Mouse (Mus musculus): Measurements from ENCODE around the gene Slc38a7. TPM values are rescaled to one million over a fixed set of nuclear protein-coding genes. Genes with fewer than 3 reads are reported as not detected.

Slc38a7 gene
- polyA plus RNA-seq, 1 experiment from 2014 or later: 39.9 TPM

- no peaks in the 10 kb centered on the region for H3K4me1 ChIP-seq (replicated peaks; ENCODE audit: control insufficient read depth, insufficient read depth, low read length)
- 92% methylated on average over 6 of the region's 6 CpGs for WGBS
These were observed 9.4 kb downstream of the Slc38a7 start for GRCm38 (mm10) chr8:95843968-95844367.

GRCm38 (mm10) chr8:95841436-95841835 lies 11.9 kb downstream of the Slc38a7 start:
- no peak overlapping the region for H3K27ac ChIP-seq (ENCODE audit: low read depth, low read length)
- no peak overlapping the region for H3K9ac ChIP-seq (ENCODE audit: low read depth, low read length)
- H3K4me3 ChIP-seq (ENCODE audit: low read depth, low read length): no peak overlapping the region
- H3K9me3 ChIP-seq (ENCODE audit: control insufficient read depth): no peaks in the 10 kb centered on the region
- no peaks in the 10 kb centered on the region for H3K27me3 ChIP-seq (replicated peaks; ENCODE audit: control insufficient read depth, insufficient read depth, low read length)
- TF ChIP-seq CTCF (IDR thresholded peaks at IDR 0.05; ENCODE audit: low read depth): no peak
- 94% methylated on average over 15 of the region's 15 CpGs for WGBS
- no peaks in the 10 kb centered on the region for H3K4me1 ChIP-seq (replicated peaks; ENCODE audit: control insufficient read depth, insufficient read depth, low read length)
- no peak overlapping the region for H3K4me2 ChIP-seq (replicated peaks; ENCODE audit: low read depth)
- no peak for ATAC-seq
- peaks cover 59% of the 10 kb centered on the region for H3K36me3 ChIP-seq (ENCODE audit: control insufficient read depth, insufficient read depth)

More at GRCm38 (mm10) chr8:95843968-95844367, 9.4 kb downstream of the Slc38a7 start:
- H3K9ac ChIP-seq (ENCODE audit: low read depth, low read length): no peak overlapping the region
- no peak for TF ChIP-seq CTCF (IDR thresholded peaks at IDR 0.05; ENCODE audit: low read depth)
- no peaks in the 10 kb centered on the region for H3K9me3 ChIP-seq (ENCODE audit: control insufficient read depth)
- H3K4me3 ChIP-seq (ENCODE audit: low read depth, low read length): no peak overlapping the region
- no peak overlapping the region for H3K27ac ChIP-seq (ENCODE audit: low read depth, low read length)
- H3K4me2 ChIP-seq (replicated peaks; ENCODE audit: low read depth): no peak overlapping the region
- H3K27me3 ChIP-seq (replicated peaks; ENCODE audit: control insufficient read depth, insufficient read depth, low read length): no peaks in the 10 kb centered on the region
- no peak for ATAC-seq
- peaks cover 70% of the 10 kb centered on the region for H3K36me3 ChIP-seq (ENCODE audit: control insufficient read depth, insufficient read depth)

GRCm38 (mm10) chr8:95839289-95839688 lies 14.1 kb downstream of the Slc38a7 start:
- ATAC-seq: no peak
- TF ChIP-seq CTCF (IDR thresholded peaks at IDR 0.05; ENCODE audit: low read depth): no peak
- Histone ChIP-seq H3K4me3 (ENCODE audit: low read depth, low read length) (no peak overlapping the region), H3K9ac (ENCODE audit: low read depth, low read length) (no peak overlapping the region), H3K36me3 (ENCODE audit: control insufficient read depth, insufficient read depth) (peaks cover 39% of the 10 kb centered on the region), H3K9me3 (ENCODE audit: control insufficient read depth) (no peaks in the 10 kb centered on the region), H3K4me1 (replicated peaks; ENCODE audit: control insufficient read depth, insufficient read depth, low read length) (no peaks in the 10 kb centered on the region), H3K27ac (ENCODE audit: low read depth, low read length) (no peak overlapping the region), H3K27me3 (replicated peaks; ENCODE audit: control insufficient read depth, insufficient read depth, low read length) (no peaks in the 10 kb centered on the region), H3K4me2 (replicated peaks; ENCODE audit: low read depth) (no peak overlapping the region)
- over 99% methylated on average over 4 of the region's 4 CpGs for WGBS

GRCm38 (mm10) chr8:95837266-95837665 lies 16.1 kb downstream of the Slc38a7 start:
- Histone ChIP-seq H3K4me2 (replicated peaks; ENCODE audit: low read depth) (no peak overlapping the region), H3K27ac (ENCODE audit: low read depth, low read length) (no peak overlapping the region), H3K9ac (ENCODE audit: low read depth, low read length) (no peak overlapping the region), H3K4me1 (replicated peaks; ENCODE audit: control insufficient read depth, insufficient read depth, low read length) (no peaks in the 10 kb centered on the region), H3K4me3 (ENCODE audit: low read depth, low read length) (no peak overlapping the region), H3K9me3 (ENCODE audit: control insufficient read depth) (no peaks in the 10 kb centered on the region), H3K36me3 (ENCODE audit: control insufficient read depth, insufficient read depth) (peaks cover 22% of the 10 kb centered on the region), H3K27me3 (replicated peaks; ENCODE audit: control insufficient read depth, insufficient read depth, low read length) (no peaks in the 10 kb centered on the region)
- ATAC-seq: no peak
- 91% methylated on average over 10 of the region's 10 CpGs for WGBS
- no peak for TF ChIP-seq CTCF (IDR thresholded peaks at IDR 0.05; ENCODE audit: low read depth)

GRCm38 (mm10) chr8:95835891-95836290 lies 17.4 kb downstream of the Slc38a7 start:
- Histone ChIP-seq H3K27me3 (replicated peaks; ENCODE audit: control insufficient read depth, insufficient read depth, low read length) (no peaks in the 10 kb centered on the region), H3K27ac (ENCODE audit: low read depth, low read length) (no peak overlapping the region), H3K4me1 (replicated peaks; ENCODE audit: control insufficient read depth, insufficient read depth, low read length) (no peaks in the 10 kb centered on the region), H3K4me3 (ENCODE audit: low read depth, low read length) (no peak overlapping the region), H3K9me3 (ENCODE audit: control insufficient read depth) (no peaks in the 10 kb centered on the region), H3K36me3 (ENCODE audit: control insufficient read depth, insufficient read depth) (peaks cover 10% of the 10 kb centered on the region), H3K4me2 (replicated peaks; ENCODE audit: low read depth) (no peak overlapping the region), H3K9ac (ENCODE audit: low read depth, low read length) (no peak overlapping the region)
- no peak for TF ChIP-seq CTCF (IDR thresholded peaks at IDR 0.05; ENCODE audit: low read depth)
- no peak for ATAC-seq
- 73% methylated on average over 4 of the region's 4 CpGs for WGBS

- H3K4me1 ChIP-seq (replicated peaks; ENCODE audit: control insufficient read depth, insufficient read depth, low read length): no peaks in the 10 kb centered on the region
- WGBS: under 1% methylated on average over 16 of the region's 16 CpGs
- H3K27ac ChIP-seq (ENCODE audit: low read depth, low read length): no peak overlapping the region
- no peak overlapping the region for H3K9ac ChIP-seq (ENCODE audit: low read depth, low read length)
- peak overlapping the region; percentile 18 for H3K4me3 ChIP-seq (ENCODE audit: low read depth, low read length)
- H3K4me2 ChIP-seq (replicated peaks; ENCODE audit: low read depth): peak overlapping the region; percentile 55
- no peaks in the 10 kb centered on the region for H3K27me3 ChIP-seq (replicated peaks; ENCODE audit: control insufficient read depth, insufficient read depth, low read length)
- peak; percentile 74 for ATAC-seq
- no peaks in the 10 kb centered on the region for H3K9me3 ChIP-seq (ENCODE audit: control insufficient read depth)
- TF ChIP-seq CTCF (IDR thresholded peaks at IDR 0.05; ENCODE audit: low read depth): no peak
- H3K36me3 ChIP-seq (ENCODE audit: control insufficient read depth, insufficient read depth): no peaks in the 10 kb centered on the region
These were observed 19.8 kb downstream of the Slc38a7 start for GRCm38 (mm10) chr8:95833435-95833984.
